Mouse (Mus musculus) heart, embryonic 11.5 days (tissue): ENCODE measurements around the gene Map3k14. TPM values are rescaled to one million over a fixed set of nuclear protein-coding genes. Genes with fewer than 3 reads are reported as not detected.

Source experiments
- ATAC-seq: fragments of 200-750 bp; cut with Nextera tagmentation; replicated peaks from 2 replicates; pipeline ENCODE4 v1.8.0; 2017; ENCODE audit warnings: moderate library complexity; ENCODE audit not compliant: insufficient number of reproducible peaks, low FRiP score, low TSS enrichment
- H3K27ac ChIP-seq: fragments of 300-500 bp; sonication (generic); 2 replicates; pipeline ENCODE4 v1.5.1; 2014; ENCODE audit warnings: mild to moderate bottlenecking, low read depth, low read length
- H3K27me3 ChIP-seq: fragments of 300-500 bp; sonication (generic); 2 replicates; pipeline ENCODE4 v1.6.1; 2014; ENCODE audit warnings: mild to moderate bottlenecking, low read length, mixed read lengths; ENCODE audit not compliant: control insufficient read depth, insufficient read depth
- H3K36me3 ChIP-seq: fragments of 300-500 bp; sonication (generic); 2 replicates; pipeline ENCODE4 v1.6.1; 2014; ENCODE audit warnings: mild to moderate bottlenecking, low read length, moderate library complexity, mixed read lengths; ENCODE audit not compliant: control insufficient read depth, insufficient read depth
- H3K4me1 ChIP-seq: fragments of 300-500 bp; sonication (generic); 2 replicates; pipeline ENCODE4 v1.6.1; 2014; ENCODE audit warnings: low read length; ENCODE audit not compliant: control insufficient read depth, insufficient read depth
- H3K4me2 ChIP-seq: fragments of 300-500 bp; sonication (generic); 2 replicates; pipeline ENCODE4 v1.6.1; 2014; ENCODE audit warnings: mild to moderate bottlenecking, moderate library complexity
- H3K4me3 ChIP-seq: fragments of 300-500 bp; sonication (generic); 2 replicates; pipeline ENCODE4 v1.5.1; 2014; ENCODE audit warnings: low read depth, low read length
- H3K9ac ChIP-seq: fragments of 300-500 bp; sonication (generic); 2 replicates; pipeline ENCODE4 v1.6.1; 2014; ENCODE audit warnings: mild to moderate bottlenecking, low read depth, low read length, moderate library complexity
- H3K9me3 ChIP-seq: fragments of 300-500 bp; sonication (generic); replicated peaks from 2 replicates; pipeline ENCODE4 v1.6.1; 2016; ENCODE audit warnings: low read length; ENCODE audit not compliant: control insufficient read depth
- WGBS: fragments of 180-500 bp; shearing (Covaris S2); extraction: QIAGEN DNeasy Blood & Tissue Kit; methylation state at CpG from one replicate; pipeline ENCODE4 v1.1.7; 2014; ENCODE audit not compliant: insufficient replicate concordance; 5-methylcytosine and 5-hydroxymethylcytosine counted together
- polyA plus RNA-seq: library from polyadenylated mRNA; unstranded; fragments of >200 nt; fragmentation: Nextera tagmentation; extraction: Ambion mirVana; gene quantifications from 2 replicates; pipeline ENCODE4 v1.2.1, GENCODE M21; 2014

The Map3k14 gene
- 1.4 and 1.7 TPM in 2 replicates for polyA plus RNA-seq

DNA sequence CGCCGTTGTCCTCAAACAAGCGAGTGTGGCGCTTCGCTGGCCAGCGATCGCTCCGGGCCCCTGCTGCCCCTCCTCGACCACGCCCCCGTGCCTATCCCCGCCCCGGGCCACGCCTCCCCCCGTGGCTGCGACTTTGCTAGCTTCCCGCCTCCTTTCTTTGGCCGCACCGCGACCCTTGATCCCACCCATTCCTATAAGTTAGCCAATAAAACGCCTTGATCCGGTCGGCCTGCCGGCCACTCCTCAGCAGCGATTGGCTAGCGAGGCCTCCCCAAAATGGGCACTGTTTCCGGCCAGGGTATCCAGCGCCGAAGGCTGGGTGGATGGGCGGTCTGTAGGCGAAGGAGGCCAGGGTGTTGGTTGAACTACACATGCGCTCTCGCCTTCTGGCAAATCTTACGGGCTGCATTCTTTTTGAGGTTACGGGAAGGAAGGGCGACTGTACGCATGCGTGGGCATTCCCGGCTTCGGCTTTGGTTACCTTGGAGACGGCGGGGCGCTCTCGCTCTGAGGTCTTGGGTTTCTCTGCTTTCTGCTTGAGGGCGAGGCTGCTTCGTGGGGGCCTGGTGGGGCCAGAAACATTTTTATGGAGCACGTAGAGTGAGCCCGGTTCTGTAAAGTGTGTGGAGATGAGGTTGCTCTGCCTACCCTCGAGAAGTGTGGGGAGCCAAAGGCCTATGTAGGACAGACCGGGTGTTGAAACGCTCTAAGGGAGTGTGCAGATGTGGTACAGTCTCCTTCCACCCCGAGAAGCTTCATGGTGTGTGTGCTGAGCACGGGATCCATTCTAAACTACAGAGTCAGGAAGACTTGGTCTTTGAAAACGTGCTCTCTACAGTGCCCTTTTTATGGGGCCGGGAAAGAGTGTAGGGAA, at the start of gene Map3k14:
Map3k14 (minus strand) TSS at position 127 of the 874 bp plus-strand sequence.
- H3K4me3 ChIP-seq, result peak within 1 kb of the TSS; percentile 65
- WGBS, result 2% methylated on average over 55 of the region's 55 CpGs

DNA sequence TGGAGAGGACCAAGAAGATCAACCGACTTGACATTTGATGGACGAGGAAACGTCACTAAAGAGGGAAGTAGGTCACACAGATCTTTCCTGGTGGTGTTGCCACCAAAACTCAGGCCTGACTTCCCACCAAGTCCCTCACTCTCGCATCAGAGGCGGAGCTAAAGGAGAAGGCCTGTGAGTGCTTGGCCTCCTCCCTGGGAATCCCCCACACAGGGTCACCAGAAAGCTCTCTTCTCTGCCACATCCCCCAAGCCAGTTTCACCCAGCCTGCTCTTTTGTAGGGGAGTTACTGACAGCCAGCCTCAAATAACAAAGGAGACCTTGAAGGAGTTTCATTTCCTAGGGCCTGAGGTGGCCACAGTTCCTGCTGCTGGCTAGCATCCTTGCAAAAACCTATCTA, 48.1 kb upstream of the Map3k14 start:
- 67% methylated on average over 5 of the region's 5 CpGs for WGBS
- ATAC-seq, result no peak
- Histone ChIP-seq H3K4me2 (no peak overlapping the region), H3K36me3 (no peaks in the 10 kb centered on the region), H3K9me3 (no peaks in the 10 kb centered on the region), H3K27ac (no peak overlapping the region), H3K9ac (no peak overlapping the region), H3K4me1 (peaks cover 9% of the 10 kb centered on the region), H3K4me3 (no peak overlapping the region), H3K27me3 (no peaks in the 10 kb centered on the region; the same call in 1 of the 2 replicates)

More for the DNA sequence above, at the start of gene Map3k14:
- peaks cover 13% of the 10 kb centered on the region for H3K4me1 ChIP-seq
- H3K27me3 ChIP-seq, result no peaks in the 10 kb centered on the region
- H3K9me3 ChIP-seq, result no peaks in the 10 kb centered on the region
- H3K36me3 ChIP-seq, result no peaks in the 10 kb centered on the region
- peak; percentile 98 for ATAC-seq
- H3K4me2 ChIP-seq, result peak within 1 kb of the TSS; percentile 87
- peak within 1 kb of the TSS; percentile 74 for H3K27ac ChIP-seq
- H3K9ac ChIP-seq, result peak within 1 kb of the TSS; percentile 77

DNA sequence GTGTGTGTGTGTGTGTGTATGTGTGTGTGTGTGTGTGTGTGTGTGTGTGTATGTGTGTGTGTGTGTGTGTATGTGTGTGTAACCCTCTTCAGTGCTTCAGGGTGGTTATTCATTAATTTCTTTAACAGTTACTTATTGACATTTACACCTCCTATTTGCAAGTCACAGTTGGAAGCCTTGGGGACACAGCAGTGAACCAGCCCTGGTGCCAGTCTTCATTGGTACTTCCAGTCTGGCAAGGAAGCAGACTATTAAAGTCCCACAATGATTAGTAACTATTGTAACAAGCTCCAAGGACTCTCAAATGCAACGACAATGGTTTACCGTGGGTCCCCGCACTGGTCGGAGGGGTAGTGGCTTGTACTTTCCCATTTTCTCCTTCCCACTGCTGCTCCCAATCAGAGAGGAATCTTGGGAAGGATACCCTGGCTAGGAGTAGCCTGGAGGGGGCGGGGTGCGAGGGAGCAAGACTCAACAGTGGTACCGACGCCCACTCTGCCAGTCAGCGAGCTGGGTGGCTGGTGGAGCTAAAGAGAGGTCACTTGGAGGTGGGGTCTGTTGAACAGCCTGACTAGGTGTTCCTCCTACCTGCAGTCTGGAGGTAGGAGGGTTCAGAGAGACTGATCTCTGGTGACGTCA, 47.6 kb upstream of the Map3k14 start:
- ATAC-seq, result no peak
- no peak overlapping the region for H3K9ac ChIP-seq
- 67% methylated on average over 10 of the region's 10 CpGs for WGBS

DNA sequence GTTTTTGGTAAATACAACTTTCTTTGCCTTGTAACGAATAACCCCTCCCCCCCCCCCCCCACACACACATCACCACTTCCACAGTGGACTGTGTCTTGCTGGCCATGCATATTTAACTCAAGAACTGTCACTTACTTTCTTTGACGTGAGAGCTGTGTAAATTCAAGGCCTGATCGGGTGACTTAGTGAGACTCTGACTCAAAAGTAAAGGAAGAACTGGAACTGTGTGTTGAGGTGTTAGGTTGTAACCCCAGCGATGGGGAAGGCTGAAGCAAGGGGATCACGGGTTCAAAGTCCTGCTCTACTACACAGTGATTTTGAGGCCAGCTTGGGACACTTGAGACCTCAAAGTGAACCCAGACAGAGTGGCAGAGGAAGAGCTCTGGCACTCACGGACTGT, 46.3 kb upstream of the Map3k14 start:
- WGBS, result 84% methylated on average over 6 of the region's 6 CpGs
- no peak overlapping the region for H3K9ac ChIP-seq
- no peak overlapping the region for H3K4me3 ChIP-seq
- no peaks in the 10 kb centered on the region; the same call in 1 of the 2 replicates for H3K27me3 ChIP-seq
- H3K4me1 ChIP-seq, result peaks cover 9% of the 10 kb centered on the region
- ATAC-seq, result no peak
- H3K27ac ChIP-seq, result no peak overlapping the region
- H3K36me3 ChIP-seq, result no peaks in the 10 kb centered on the region
- H3K9me3 ChIP-seq, result no peaks in the 10 kb centered on the region
- no peak overlapping the region for H3K4me2 ChIP-seq

More for the DNA sequence above, 47.6 kb upstream of the Map3k14 start:
- H3K4me2 ChIP-seq, result no peak overlapping the region
- peaks cover 9% of the 10 kb centered on the region for H3K4me1 ChIP-seq
- H3K27me3 ChIP-seq, result no peaks in the 10 kb centered on the region; the same call in 1 of the 2 replicates
- H3K4me3 ChIP-seq, result no peak overlapping the region
- no peaks in the 10 kb centered on the region for H3K36me3 ChIP-seq
- H3K9me3 ChIP-seq, result no peaks in the 10 kb centered on the region
- no peak overlapping the region for H3K27ac ChIP-seq

DNA sequence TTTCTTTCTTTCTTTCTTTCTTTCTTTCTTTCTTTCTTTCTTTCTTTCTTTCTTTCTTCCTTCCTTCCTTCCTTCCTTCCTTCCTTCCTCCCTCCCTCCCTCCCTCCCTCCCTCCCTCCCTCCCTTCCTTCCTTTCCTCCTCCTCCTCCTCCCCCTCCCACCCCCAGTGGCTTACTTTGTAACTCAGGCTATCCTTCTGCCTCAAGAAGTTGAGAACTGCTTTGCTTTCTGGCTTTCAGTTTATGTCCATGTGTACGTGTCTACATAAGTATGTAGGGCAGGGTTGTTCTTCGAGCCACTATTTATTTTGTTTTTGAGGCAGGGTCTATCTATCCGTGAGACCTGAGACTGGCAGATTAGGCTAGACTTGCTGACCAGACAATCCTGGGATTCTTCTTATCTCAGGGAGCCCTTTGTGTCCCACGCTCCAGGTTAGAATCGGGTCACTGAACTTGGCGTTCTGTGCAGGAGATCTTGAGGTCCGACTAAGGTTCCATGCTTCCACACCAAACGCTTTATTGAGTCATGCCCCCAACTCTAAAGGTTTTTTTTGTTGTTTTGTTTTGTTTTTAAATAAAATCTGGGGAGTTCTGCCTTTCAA, 45.5 kb upstream of the Map3k14 start:
- no peak overlapping the region for H3K9ac ChIP-seq
- no peaks in the 10 kb centered on the region for H3K36me3 ChIP-seq
- WGBS, result 39% methylated on average over 8 of the region's 8 CpGs
- no peaks in the 10 kb centered on the region for H3K9me3 ChIP-seq
- H3K4me3 ChIP-seq, result peak overlapping the region; percentile 39; the same call in 1 of the 2 replicates
- H3K27ac ChIP-seq, result no peak overlapping the region
- H3K27me3 ChIP-seq, result no peaks in the 10 kb centered on the region; the same call in 1 of the 2 replicates
- peaks cover 9% of the 10 kb centered on the region for H3K4me1 ChIP-seq
- no peak overlapping the region for H3K4me2 ChIP-seq
- no peak for ATAC-seq

DNA sequence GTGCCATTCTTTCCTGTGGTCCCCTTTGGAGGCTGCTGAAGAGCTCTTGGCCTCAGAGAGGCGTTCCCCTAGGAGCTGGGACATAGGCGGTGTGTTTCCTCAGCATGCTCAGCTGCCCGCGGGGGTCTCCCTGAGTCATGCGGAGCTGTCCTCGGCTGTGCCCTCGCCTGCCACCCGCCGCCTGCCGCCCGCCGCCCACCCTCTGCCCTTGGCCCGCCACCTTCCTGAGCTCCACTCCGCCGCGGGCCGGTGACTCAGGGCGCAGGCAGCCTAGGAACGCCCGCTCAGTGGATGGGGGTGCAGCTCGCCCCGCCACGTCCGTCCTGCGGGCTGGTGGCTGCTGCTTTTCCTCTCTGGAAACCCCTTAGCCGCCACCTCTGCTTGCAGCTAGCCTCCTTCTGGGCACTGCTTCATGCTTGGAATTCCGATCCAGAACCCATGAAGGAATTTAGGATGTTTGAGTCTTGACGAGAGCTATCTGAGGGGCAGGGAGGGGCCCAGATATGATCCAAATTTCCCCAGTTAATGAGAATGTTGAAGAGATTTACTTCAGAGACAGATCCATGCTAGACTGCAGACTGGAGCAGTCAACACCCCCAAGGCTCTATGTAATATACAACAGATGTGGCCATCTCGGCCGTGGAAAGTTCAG, 44.8 kb upstream of the Map3k14 start:
- Histone ChIP-seq H3K9me3 (no peaks in the 10 kb centered on the region), H3K4me1 (peaks cover 9% of the 10 kb centered on the region), H3K36me3 (no peaks in the 10 kb centered on the region), H3K9ac (peak overlapping the region; percentile 63), H3K27ac (peak overlapping the region; percentile 70; the same call in 1 of the 2 replicates), H3K4me2 (peak overlapping the region; percentile 77), H3K4me3 (peak overlapping the region; percentile 39), H3K27me3 (no peaks in the 10 kb centered on the region; the same call in 1 of the 2 replicates)
- 1% methylated on average over 30 of the region's 30 CpGs for WGBS
- ATAC-seq, result peak; percentile 57

DNA sequence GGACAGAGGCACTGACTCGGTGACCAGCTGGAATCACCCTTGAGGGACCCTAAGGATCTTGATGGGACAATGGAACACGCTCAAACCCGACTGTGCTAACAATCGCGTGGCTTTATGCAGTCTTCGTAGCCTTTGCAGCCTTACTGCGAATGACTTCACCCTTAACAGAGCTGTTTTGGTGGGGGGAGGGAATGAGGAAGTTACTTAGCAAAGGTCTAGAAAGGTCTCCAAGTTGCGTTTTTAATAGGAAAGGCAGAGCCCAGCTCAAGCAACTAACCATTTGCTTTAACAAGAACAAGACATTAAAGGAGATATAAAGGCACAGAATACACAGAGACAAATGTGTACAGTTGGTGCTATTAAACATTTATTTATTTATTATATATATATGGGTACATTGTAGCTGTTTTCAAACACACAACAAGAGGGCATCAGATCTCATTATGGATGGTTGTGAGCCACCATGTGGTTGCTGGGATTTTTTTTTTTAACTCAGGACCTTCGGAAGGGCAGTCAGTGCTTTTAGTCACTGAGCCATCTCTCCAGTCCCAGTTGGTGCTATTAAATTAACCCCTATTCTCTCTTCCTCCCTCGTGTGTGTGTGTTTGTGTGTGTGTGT, 42.8 kb upstream of the Map3k14 start:
- no peak overlapping the region for H3K27ac ChIP-seq
- H3K4me2 ChIP-seq, result no peak overlapping the region
- 79% methylated on average over 10 of the region's 10 CpGs for WGBS
- H3K27me3 ChIP-seq, result no peaks in the 10 kb centered on the region
- H3K4me1 ChIP-seq, result peaks cover 9% of the 10 kb centered on the region
- ATAC-seq, result no peak
- no peaks in the 10 kb centered on the region for H3K9me3 ChIP-seq
- H3K4me3 ChIP-seq, result no peak overlapping the region
- no peaks in the 10 kb centered on the region for H3K36me3 ChIP-seq
- H3K9ac ChIP-seq, result no peak overlapping the region

DNA sequence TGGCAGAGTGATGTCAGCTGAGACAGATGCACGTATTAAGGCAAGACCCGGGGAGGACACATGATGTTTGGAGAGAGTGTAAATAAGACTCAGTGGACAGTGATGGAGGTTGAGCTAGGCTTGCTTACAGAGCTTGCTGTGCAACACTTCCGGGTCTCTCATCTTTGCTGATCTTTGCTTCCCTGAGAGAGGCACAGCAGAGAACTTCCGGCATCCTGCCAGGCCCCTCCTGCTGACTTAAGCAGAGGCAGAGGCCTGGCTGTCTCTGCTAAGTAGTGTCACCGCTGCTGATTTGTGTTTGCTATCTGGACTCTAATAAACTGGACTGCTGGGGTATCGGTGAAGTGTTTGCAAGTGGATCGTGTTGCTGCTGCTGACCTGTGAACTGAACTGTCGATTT, 40.6 kb upstream of the Map3k14 start:
- H3K36me3 ChIP-seq, result no peaks in the 10 kb centered on the region
- ATAC-seq, result no peak
- no peak overlapping the region for H3K4me3 ChIP-seq
- 57% methylated on average over 8 of the region's 8 CpGs for WGBS
- H3K4me2 ChIP-seq, result no peak overlapping the region
- H3K9ac ChIP-seq, result no peak overlapping the region
- peaks cover 9% of the 10 kb centered on the region for H3K4me1 ChIP-seq
- no peaks in the 10 kb centered on the region for H3K27me3 ChIP-seq
- no peaks in the 10 kb centered on the region for H3K9me3 ChIP-seq
- no peak overlapping the region for H3K27ac ChIP-seq
